Comparison of ENCODE assay signal across 13 mouse cellular contexts in the genomic region with DNA sequence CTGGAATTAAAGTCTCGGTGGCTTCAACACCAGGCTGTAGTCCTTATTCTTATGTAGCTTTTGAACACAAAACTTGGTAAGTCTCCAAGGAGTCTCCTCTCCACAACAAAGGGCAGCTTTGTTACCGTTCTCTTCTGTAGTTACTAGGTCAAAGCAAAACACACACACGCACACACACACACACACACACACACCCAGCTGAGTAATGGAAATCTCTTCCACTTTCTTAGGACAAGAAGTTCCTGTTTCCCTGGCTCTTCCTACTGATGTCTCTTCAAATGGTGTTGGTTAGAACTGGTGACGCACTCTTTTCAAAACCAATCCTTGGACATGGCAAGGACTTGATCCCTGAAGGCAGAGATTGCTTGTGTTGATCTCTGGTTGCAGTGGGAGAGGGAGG.
DNase-seq lines count a peak whose midpoint lies in the region; ATAC-seq and TF ChIP-seq lines count a peak whose summit lies in the region.
"Had no signal": no experiment of that assay in that cellular context is flagged by ENCODE, and none has a peak within 500 bp of the region (broad histone marks: within the 10 kb centered on the region; RNA-seq: fewer than 3 reads in every experiment).

No protein-coding gene starts in this region.

- 78% methylated on average over 4 of the region's 4 CpGs for WGBS in heart, embryonic 12.5 days
- WGBS in heart, embryonic 11.5 days (ENCODE audit: insufficient replicate concordance), result 85% methylated on average over 4 of the region's 4 CpGs
- 70% methylated on average over 4 of the region's 4 CpGs for WGBS in hindbrain, embryonic 12.5 days
- WGBS in midbrain, embryonic 14.5 days, result 83% methylated on average over 4 of the region's 4 CpGs

- intact Hi-C loops in left cerebral cortex, adult 2 months (cut with DNase I), result loop anchor here (2.0 to 5.0 kb wide), 2 partner anchors 19 to 111 kb away; no protein-coding TSS in a partner anchor

- H3K27ac ChIP-seq in heart, embryonic 12.5 days (ENCODE audit: poor library complexity, severe bottlenecking), result no peak overlapping the region
- H3K27ac ChIP-seq in heart, embryonic 11.5 days (ENCODE audit: low read depth, low read length), result no peak overlapping the region
- H3K27ac ChIP-seq in bone marrow macrophage, adult 2 months (ENCODE audit: insufficient read depth, low read depth, low read length), result 0 out of 2 replicates have a peak overlapping the region, but pooled peaks have one; percentile 1
- peak overlapping the region; percentile 95 for H3K27ac ChIP-seq in hindbrain, embryonic 12.5 days
- peak overlapping the region; percentile 95 for H3K27ac ChIP-seq in midbrain, embryonic 14.5 days (replicated peaks; ENCODE audit: low read depth, low read length)
- H3K27ac ChIP-seq in left cerebral cortex, adult 2 months, result no peak overlapping the region
- H3K27ac ChIP-seq: embryonic facial prominence, embryonic 15.5 days; kidney, postnatal 0 days; limb, embryonic 13.5 days had no signal

- H3K4me3 ChIP-seq in heart, embryonic 12.5 days, result no peak overlapping the region
- H3K4me3 ChIP-seq in heart, embryonic 11.5 days (ENCODE audit: low read depth, low read length), result no peak overlapping the region
- H3K4me3 ChIP-seq in bone marrow macrophage, adult 2 months (ENCODE audit: insufficient read depth, low read length), result no peak overlapping the region
- no peak overlapping the region for H3K4me3 ChIP-seq in hindbrain, embryonic 12.5 days
- H3K4me3 ChIP-seq in midbrain, embryonic 14.5 days (replicated peaks; ENCODE audit: low read depth, low read length), result no peak overlapping the region
- no peak overlapping the region for H3K4me3 ChIP-seq in left cerebral cortex, adult 2 months

- ATAC-seq in heart, embryonic 12.5 days (ENCODE audit: insufficient number of reproducible peaks, low FRiP score), result no peak
- ATAC-seq in heart, embryonic 11.5 days (replicated peaks; ENCODE audit: insufficient number of reproducible peaks, low FRiP score, low TSS enrichment), result no peak
- ATAC-seq in hindbrain, embryonic 12.5 days (ENCODE audit: low FRiP score), result no peak
- ATAC-seq in midbrain, embryonic 14.5 days (ENCODE audit: low FRiP score, low TSS enrichment), result no peak

- DNase-seq in midbrain, embryonic 14.5 days, result no peak
- no peak for DNase-seq in left cerebral cortex, adult 2 months (ENCODE audit: extremely low spot score in 1 of 2, low spot score in 2 of 2)
- DNase-seq in retina, postnatal 1 day, result no peak
- DNase-seq in right cerebral cortex, postnatal 25 days, result no peak
- DNase-seq: cerebellum, adult 9-11 months had no signal

- H3K4me2 ChIP-seq in heart, embryonic 12.5 days, result 0 out of 2 replicates have a peak overlapping the region, but pooled peaks have one; percentile 89
- H3K4me2 ChIP-seq in heart, embryonic 11.5 days, result no peak overlapping the region
- no peak overlapping the region for H3K4me2 ChIP-seq in hindbrain, embryonic 12.5 days (replicated peaks)
- peak overlapping the region; percentile 78; the same call in 1 of the 2 replicates for H3K4me2 ChIP-seq in midbrain, embryonic 14.5 days (ENCODE audit: low read length)

- peaks cover 4% of the 10 kb centered on the region for H3K4me1 ChIP-seq in heart, embryonic 12.5 days (replicated peaks)
- no peaks in the 10 kb centered on the region for H3K4me1 ChIP-seq in heart, embryonic 11.5 days (ENCODE audit: control insufficient read depth, insufficient read depth, low read length)
- peaks cover 19% of the 10 kb centered on the region for H3K4me1 ChIP-seq in bone marrow macrophage, adult 2 months (ENCODE audit: control insufficient read depth, insufficient read depth, low read length)
- peaks cover 13% of the 10 kb centered on the region for H3K4me1 ChIP-seq in hindbrain, embryonic 12.5 days
- H3K4me1 ChIP-seq in midbrain, embryonic 14.5 days (ENCODE audit: control insufficient read depth, insufficient read depth, low read length), result peaks cover 39% of the 10 kb centered on the region

- no peaks in the 10 kb centered on the region for H3K36me3 ChIP-seq in heart, embryonic 12.5 days
- H3K36me3 ChIP-seq in heart, embryonic 11.5 days (ENCODE audit: control insufficient read depth, insufficient read depth, low read length), result no peaks in the 10 kb centered on the region
- no peaks in the 10 kb centered on the region for H3K36me3 ChIP-seq in hindbrain, embryonic 12.5 days
- no peaks in the 10 kb centered on the region for H3K36me3 ChIP-seq in midbrain, embryonic 14.5 days (ENCODE audit: control insufficient read depth, insufficient read depth, low read length)
- H3K36me3 ChIP-seq: embryonic facial prominence, embryonic 15.5 days; G1E; limb, embryonic 13.5 days had no signal

- no peak for TF ChIP-seq POLR2A in bone marrow macrophage, adult 2 months (IDR thresholded peaks at IDR 0.05; ENCODE audit: borderline replicate concordance, low read depth, low read length)

- H3K9me3 ChIP-seq in heart, embryonic 12.5 days (replicated peaks), result no peaks in the 10 kb centered on the region
- H3K9me3 ChIP-seq in heart, embryonic 11.5 days (replicated peaks; ENCODE audit: control insufficient read depth, low read length), result no peaks in the 10 kb centered on the region
- H3K9me3 ChIP-seq in hindbrain, embryonic 12.5 days (replicated peaks), result no peaks in the 10 kb centered on the region
- H3K9me3 ChIP-seq in midbrain, embryonic 14.5 days (ENCODE audit: control insufficient read depth, low read length), result no peaks in the 10 kb centered on the region
- H3K9me3 ChIP-seq: embryonic facial prominence, embryonic 15.5 days; G1E; limb, embryonic 13.5 days had no signal

- H3K9ac ChIP-seq in heart, embryonic 12.5 days, result no peak overlapping the region
- H3K9ac ChIP-seq in heart, embryonic 11.5 days (ENCODE audit: low read depth, low read length), result no peak overlapping the region
- no peak overlapping the region for H3K9ac ChIP-seq in hindbrain, embryonic 12.5 days
- no peak overlapping the region for H3K9ac ChIP-seq in midbrain, embryonic 14.5 days (replicated peaks; ENCODE audit: low read length)

- H3K27me3 ChIP-seq in heart, embryonic 12.5 days (replicated peaks), result no peaks in the 10 kb centered on the region; the same call in 1 of the 2 replicates
- H3K27me3 ChIP-seq in heart, embryonic 11.5 days (ENCODE audit: control insufficient read depth, insufficient read depth, low read length), result peaks cover 2% of the 10 kb centered on the region; the same call in 1 of the 2 replicates
- H3K27me3 ChIP-seq in hindbrain, embryonic 12.5 days, result peaks cover 3% of the 10 kb centered on the region; the same call in 1 of the 2 replicates
- no peaks in the 10 kb centered on the region for H3K27me3 ChIP-seq in midbrain, embryonic 14.5 days (ENCODE audit: control insufficient read depth, insufficient read depth, low read length)

- no peak for TF ChIP-seq CTCF in bone marrow macrophage, adult 2 months (IDR thresholded peaks at IDR 0.05; ENCODE audit: low read depth, low read length)
- TF ChIP-seq CTCF in left cerebral cortex, adult 2 months (IDR thresholded peaks at IDR 0.05), result no peak

Comparison
In these comparisons a context has a peak if more than half of its experiments do, and no peak if none do; other contexts are left out.
1. H3K4me2 ChIP-seq: peak in heart, embryonic 12.5 days (single experiment) and midbrain, embryonic 14.5 days (single experiment); none in heart, embryonic 11.5 days (single experiment) and hindbrain, embryonic 12.5 days (single experiment).
2. H3K27ac ChIP-seq: peak in bone marrow macrophage, adult 2 months (single experiment), hindbrain, embryonic 12.5 days (single experiment) and midbrain, embryonic 14.5 days (single experiment); none in heart, embryonic 12.5 days (single experiment), heart, embryonic 11.5 days (single experiment) and left cerebral cortex, adult 2 months (single experiment).